Mouse (Mus musculus) C2C12 (cell line): ENCODE measurements at regions not wholly inside any gene's neighbourhood (a gene's known extent, or its start where the extent isn't known, plus 50 kb on each side); places are given as distances from the start of the nearest gene placed in this dataset.

Experiments
- H3K27me3 ChIP-seq: one replicate; pipeline ENCODE4 v1.6.1; 2011; ENCODE audit not compliant: control insufficient read depth, insufficient read depth, insufficient read length
- H3K36me3 ChIP-seq: one replicate; pipeline ENCODE4 v1.6.1; 2011; ENCODE audit not compliant: control insufficient read depth, insufficient read depth
- H3K4me3 ChIP-seq: one replicate; pipeline ENCODE4 v1.5.1; 2011; ENCODE audit warnings: mild to moderate bottlenecking, control low read depth; ENCODE audit not compliant: poor library complexity, insufficient read depth, severe bottlenecking
- H3K79me2 ChIP-seq: one replicate; pipeline ENCODE4 v1.6.1; 2011; ENCODE audit not compliant: control insufficient read depth, insufficient read depth
- H3K79me3 ChIP-seq: one replicate; pipeline ENCODE4 v1.6.1; 2011; ENCODE audit warnings: low read depth, control low read depth
- H3ac ChIP-seq: one replicate; pipeline ENCODE3; 2011; ENCODE audit warnings: low read depth; ENCODE audit not compliant: control insufficient read depth, insufficient read length
- CEBPB ChIP-seq: IDR thresholded peaks from one replicate; pipeline ENCODE4 v1.6.1; 2011; ENCODE audit warnings: low read depth, mild to moderate bottlenecking, control low read depth, moderate library complexity
- CTCF ChIP-seq: IDR thresholded peaks from one replicate; pipeline ENCODE4 v1.5.1; 2011; ENCODE audit not compliant: control insufficient read depth, insufficient read depth, insufficient read length
- FOSL1 ChIP-seq: IDR thresholded peaks from one replicate; pipeline ENCODE4 v1.8.0; 2011; ENCODE audit warnings: mild to moderate bottlenecking, low read length; ENCODE audit not compliant: poor library complexity, insufficient read depth, severe bottlenecking
- MAX ChIP-seq: IDR thresholded peaks from one replicate; pipeline ENCODE4 v1.6.1; 2011; ENCODE audit warnings: mild to moderate bottlenecking, control low read depth
- MYOD1 ChIP-seq: IDR thresholded peaks from one replicate; pipeline ENCODE4 v1.6.1; 2011; ENCODE audit warnings: low read depth; ENCODE audit not compliant: control insufficient read depth, insufficient read length
- MYOG ChIP-seq: IDR thresholded peaks from one replicate; pipeline ENCODE4 v1.6.1; 2011; ENCODE audit not compliant: control insufficient read depth, insufficient read length; ENCODE audit errors: extremely low read depth
- USF1 ChIP-seq: IDR thresholded peaks from one replicate; pipeline ENCODE4 v1.6.1; 2011; ENCODE audit warnings: low read depth, mild to moderate bottlenecking, control low read depth, moderate library complexity

DNA sequence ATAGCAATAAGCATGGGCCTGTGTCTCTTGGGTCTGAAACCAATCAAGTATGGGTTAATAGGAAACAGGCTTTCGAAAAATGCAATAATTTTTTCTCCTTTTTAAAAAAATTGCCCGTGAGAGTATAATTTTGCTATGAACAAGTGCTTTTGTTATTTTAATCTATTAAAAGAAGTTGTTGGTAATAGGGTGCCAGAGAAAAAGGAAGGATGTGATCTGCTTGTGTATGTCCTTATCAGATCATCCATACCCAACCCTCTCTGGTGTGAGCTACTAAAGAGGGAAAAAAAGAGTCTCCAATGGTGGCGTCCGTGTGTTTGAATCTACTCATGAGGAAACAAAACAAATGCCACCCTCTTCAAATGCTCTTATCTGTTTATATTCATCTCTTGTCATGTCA is 484.9 kb downstream of the Car8 start:
- no peak overlapping the region for H3ac ChIP-seq
- H3K36me3 ChIP-seq, result no peaks in the 10 kb centered on the region
- TF ChIP-seq CEBPB (no peak), CTCF (no peak), MAX (no peak), FOSL1 (no peak), MYOD1 (no peak), MYOG (no peak), USF1 (no peak)
- H3K79me3 ChIP-seq, result no peaks in the 10 kb centered on the region
- no peak overlapping the region for H3K4me3 ChIP-seq
- no peaks in the 10 kb centered on the region for H3K27me3 ChIP-seq
- H3K79me2 ChIP-seq, result no peaks in the 10 kb centered on the region

DNA sequence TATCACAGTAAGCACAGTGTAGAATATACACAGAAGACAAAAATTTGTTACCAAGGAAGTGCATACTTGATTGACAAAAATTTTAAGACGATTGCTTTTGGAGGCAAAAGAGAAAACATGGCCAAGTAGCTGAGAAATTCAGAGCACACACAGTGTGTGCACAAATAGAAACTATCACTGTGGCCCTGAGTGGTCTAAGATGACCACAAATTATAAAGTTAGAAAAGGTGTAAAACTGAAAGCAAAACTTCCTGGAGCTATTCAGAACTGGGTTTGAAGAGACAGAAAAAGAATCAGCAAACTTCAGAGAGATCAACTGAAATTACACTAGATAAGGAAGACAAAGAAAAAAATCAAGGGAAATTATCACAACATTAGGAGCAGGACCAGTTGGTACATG is 487.6 kb downstream of the Car8 start:
- H3K4me3 ChIP-seq, result no peak overlapping the region
- H3ac ChIP-seq, result no peak overlapping the region
- H3K27me3 ChIP-seq, result no peaks in the 10 kb centered on the region
- H3K79me2 ChIP-seq, result no peaks in the 10 kb centered on the region
- no peaks in the 10 kb centered on the region for H3K36me3 ChIP-seq
- no peaks in the 10 kb centered on the region for H3K79me3 ChIP-seq
- TF ChIP-seq MAX (no peak), CTCF (no peak), USF1 (no peak), MYOG (no peak), CEBPB (no peak), FOSL1 (no peak), MYOD1 (no peak)

DNA sequence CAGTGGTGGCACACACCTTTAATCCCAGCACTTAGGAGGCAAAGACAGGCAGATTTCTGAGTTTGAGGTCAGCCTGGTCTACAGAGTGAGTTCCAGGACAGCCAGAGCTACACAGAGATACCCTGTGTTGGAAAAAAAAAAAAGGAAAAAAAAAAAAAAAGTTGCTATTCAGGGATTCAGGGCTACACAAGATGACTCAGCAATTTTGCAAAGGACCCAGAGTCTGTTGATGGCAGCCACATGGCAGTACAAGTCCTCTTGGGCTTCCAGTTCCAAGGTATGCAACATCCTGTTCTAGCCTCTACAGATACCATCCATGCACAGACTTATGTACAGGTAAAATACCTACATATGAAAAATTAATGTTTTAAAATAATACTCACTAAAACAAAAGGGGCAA is 515.9 kb downstream of the Car8 start:
- no peaks in the 10 kb centered on the region for H3K27me3 ChIP-seq
- H3K4me3 ChIP-seq, result no peak overlapping the region
- no peaks in the 10 kb centered on the region for H3K79me3 ChIP-seq
- no peak for TF ChIP-seq MAX
- no peak for TF ChIP-seq FOSL1
- TF ChIP-seq CEBPB, result no peak
- no peaks in the 10 kb centered on the region for H3K36me3 ChIP-seq
- H3ac ChIP-seq, result no peak overlapping the region
- H3K79me2 ChIP-seq, result no peaks in the 10 kb centered on the region

DNA sequence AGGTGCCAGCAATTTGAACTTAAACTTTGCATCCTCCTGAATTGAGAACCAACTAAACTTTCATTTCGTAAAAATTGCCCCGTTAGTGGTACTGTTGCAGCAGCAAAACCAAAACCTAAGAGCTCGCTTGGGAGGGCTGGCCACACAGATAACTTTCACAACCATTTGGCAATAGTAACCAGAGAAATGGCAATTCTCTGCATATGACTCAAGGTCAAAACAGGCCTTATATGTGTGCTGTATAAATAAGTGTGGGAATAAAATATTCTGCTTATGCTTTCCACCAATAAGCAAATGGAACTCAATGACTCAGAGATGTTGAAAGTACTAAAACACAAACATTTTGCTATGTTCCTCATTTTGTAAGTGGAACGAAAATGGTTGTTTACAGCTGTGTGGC is 550.3 kb downstream of the Car8 start:
- Histone ChIP-seq H3ac (no peak overlapping the region), H3K79me2 (no peaks in the 10 kb centered on the region), H3K27me3 (no peaks in the 10 kb centered on the region), H3K79me3 (no peaks in the 10 kb centered on the region), H3K36me3 (no peaks in the 10 kb centered on the region), H3K4me3 (no peak overlapping the region)
- TF ChIP-seq MAX, result no peak
- no peak for TF ChIP-seq CEBPB
- TF ChIP-seq FOSL1, result no peak
- TF ChIP-seq USF1, result no peak
- TF ChIP-seq MYOD1, result no peak
- no peak for TF ChIP-seq MYOG

DNA sequence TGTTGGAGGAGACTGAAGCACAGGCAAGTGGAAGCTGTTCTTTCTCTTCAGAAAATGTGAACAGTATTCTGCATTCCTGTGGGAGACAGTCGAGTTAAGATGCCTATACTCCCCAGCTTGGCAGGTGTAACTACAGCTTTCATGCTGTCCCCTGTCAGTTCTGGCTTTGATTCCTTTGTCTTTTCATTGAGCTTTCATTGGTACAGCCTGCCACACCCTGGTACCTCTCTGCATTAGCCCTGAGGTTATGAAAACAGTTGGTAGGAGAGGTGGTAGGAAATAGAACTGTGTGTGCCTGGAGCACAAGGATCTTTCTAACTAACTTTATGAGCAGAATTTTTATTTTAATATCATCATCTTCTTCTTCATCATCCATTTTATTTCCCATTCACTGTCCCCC is 551.6 kb downstream of the Car8 start:
- H3K4me3 ChIP-seq, result no peak overlapping the region
- H3ac ChIP-seq, result no peak overlapping the region
- TF ChIP-seq CTCF (no peak), MYOG (no peak), USF1 (no peak), MYOD1 (no peak), FOSL1 (no peak)
- no peaks in the 10 kb centered on the region for H3K27me3 ChIP-seq
- no peaks in the 10 kb centered on the region for H3K36me3 ChIP-seq
- H3K79me2 ChIP-seq, result no peaks in the 10 kb centered on the region
- H3K79me3 ChIP-seq, result no peaks in the 10 kb centered on the region

DNA sequence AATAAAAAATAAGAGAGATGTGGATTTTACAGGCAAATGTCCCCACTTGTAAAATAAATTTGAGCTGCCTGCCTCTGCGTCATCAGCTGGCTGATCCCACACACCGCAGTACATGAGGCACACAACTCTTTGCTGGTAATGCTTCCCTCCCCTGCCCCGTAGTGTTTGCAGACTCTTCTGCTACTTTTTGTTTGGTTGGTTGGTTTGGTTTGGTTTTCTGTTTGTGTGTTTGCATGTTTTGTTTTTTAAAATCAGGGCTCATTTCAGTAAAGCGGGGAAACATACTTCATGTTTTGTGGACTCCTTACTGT is 568.1 kb downstream of the Car8 start:
- H3ac ChIP-seq, result no peak overlapping the region
- no peaks in the 10 kb centered on the region for H3K79me3 ChIP-seq
- no peaks in the 10 kb centered on the region for H3K79me2 ChIP-seq
- no peak for TF ChIP-seq MAX
- TF ChIP-seq MYOD1, result no peak
- no peak for TF ChIP-seq CEBPB
- TF ChIP-seq FOSL1, result no peak
- TF ChIP-seq MYOG, result no peak
- no peak for TF ChIP-seq USF1
- no peak for TF ChIP-seq CTCF
- H3K4me3 ChIP-seq, result no peak overlapping the region
- no peaks in the 10 kb centered on the region for H3K36me3 ChIP-seq
- H3K27me3 ChIP-seq, result no peaks in the 10 kb centered on the region
